Mouse (Mus musculus) small intestine, adult 2 months (tissue): ENCODE data around the gene Bicdl2.

ENCODE experiments used
- CTCF ChIP-seq: fragments of 200-500 bp; IDR thresholded peaks from 2 replicates; pipeline ENCODE4 v1.5.1; 2012; ENCODE audit warnings: low read depth, mild to moderate bottlenecking, control low read depth, inconsistent platforms, low read length, moderate library complexity, mixed read lengths; ENCODE audit not compliant: insufficient replicate concordance, insufficient read length; ENCODE audit errors: extremely low read depth
- POLR2A ChIP-seq: fragments of 200-500 bp; IDR thresholded peaks from 2 replicates; pipeline ENCODE4 v1.6.1; 2012; ENCODE audit warnings: low read depth, mild to moderate bottlenecking, control low read depth, inconsistent platforms, low read length, moderate library complexity

DNA sequence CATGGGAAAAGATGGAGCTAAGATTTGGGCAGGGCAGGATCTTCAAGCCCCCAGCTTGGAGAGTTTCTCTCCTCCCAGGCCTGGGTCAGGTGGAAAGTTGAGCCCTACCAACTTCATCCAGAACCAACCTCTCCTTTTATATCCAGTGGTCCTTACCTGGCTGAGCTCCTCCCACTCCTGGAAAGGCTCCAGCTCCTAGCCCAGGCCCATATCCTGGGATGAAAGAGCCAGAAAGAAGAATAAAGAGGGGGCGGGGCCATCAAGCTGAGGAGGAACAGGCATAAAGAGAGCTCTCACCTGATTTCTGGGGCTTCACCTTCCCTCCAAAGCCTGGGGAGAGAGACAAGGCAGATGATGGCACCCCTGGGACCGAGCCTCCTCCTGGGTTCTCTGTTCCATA is 56.7 kb downstream of the Bicdl2 start:
- no peak for TF ChIP-seq CTCF
- TF ChIP-seq POLR2A: no peak
